Mouse (Mus musculus) hindbrain, embryonic 13.5 days (tissue): ENCODE data around the gene Grip1. TPM values are rescaled to one million over a fixed set of nuclear protein-coding genes. Genes with fewer than 3 reads are reported as not detected.

Experiments used
- ATAC-seq: fragments of 200-750 bp; cut with Nextera tagmentation; 2 replicates; pipeline ENCODE4 v1.8.0; 2017; ENCODE audit warnings: moderate TSS enrichment; ENCODE audit not compliant: low FRiP score
- H3K27ac ChIP-seq: fragments of 300-500 bp; sonication (generic); 2 replicates; pipeline ENCODE4 v1.5.1; 2015; ENCODE audit warnings: inconsistent platforms, mild to moderate bottlenecking, moderate library complexity
- H3K27me3 ChIP-seq: fragments of 300-500 bp; sonication (generic); 2 replicates; pipeline ENCODE4 v1.6.1; 2015; ENCODE audit warnings: mild to moderate bottlenecking, inconsistent platforms
- H3K36me3 ChIP-seq: fragments of 300-500 bp; sonication (generic); 2 replicates; pipeline ENCODE4 v1.6.1; 2015; ENCODE audit warnings: mild to moderate bottlenecking, inconsistent platforms
- H3K4me1 ChIP-seq: fragments of 300-500 bp; sonication (generic); replicated peaks from 2 replicates; pipeline ENCODE4 v1.6.1; 2015; ENCODE audit warnings: inconsistent platforms
- H3K4me2 ChIP-seq: fragments of 300-500 bp; sonication (generic); 2 replicates; pipeline ENCODE4 v1.6.1; 2015; ENCODE audit warnings: inconsistent platforms, mild to moderate bottlenecking, moderate library complexity
- H3K4me3 ChIP-seq: fragments of 300-500 bp; sonication (generic); 2 replicates; pipeline ENCODE4 v1.5.1; 2015; ENCODE audit warnings: mild to moderate bottlenecking, inconsistent platforms
- H3K9ac ChIP-seq: fragments of 300-500 bp; sonication (generic); 2 replicates; pipeline ENCODE4 v1.6.1; 2015; ENCODE audit warnings: mild to moderate bottlenecking, inconsistent platforms
- H3K9me3 ChIP-seq: fragments of 300-500 bp; sonication (generic); 2 replicates; pipeline ENCODE4 v1.6.1; 2016; ENCODE audit warnings: inconsistent platforms
- WGBS: fragments of 180-500 bp; shearing (Covaris S2); methylation state at CpG from one replicate; pipeline ENCODE4 v1.1.7; 2015; 5-methylcytosine and 5-hydroxymethylcytosine counted together
- polyA plus RNA-seq: library from polyadenylated mRNA; unstranded; fragments of >200 nt; fragmentation: Nextera tagmentation; extraction: Ambion mirVana; gene quantifications from 2 replicates; pipeline ENCODE4 v1.2.1, GENCODE M21; 2015

Grip1 gene
- polyA plus RNA-seq, 1 experiment from 2014 or later: 17.7 TPM

GRCm38 (mm10) chr10:119641011-119641410 lies 187.4 kb downstream of the Grip1 start:
- no peak for ATAC-seq
- no peaks in the 10 kb centered on the region for H3K27me3 ChIP-seq
- no peak overlapping the region for H3K9ac ChIP-seq
- H3K4me3 ChIP-seq: no peak overlapping the region
- no peak overlapping the region for H3K27ac ChIP-seq
- no peaks in the 10 kb centered on the region for H3K9me3 ChIP-seq
- peak overlapping the region; percentile 22; the same call in 1 of the 2 replicates for H3K4me2 ChIP-seq
- H3K4me1 ChIP-seq: peaks cover 29% of the 10 kb centered on the region
- H3K36me3 ChIP-seq: no peaks in the 10 kb centered on the region
- WGBS: 48% methylated on average over 12 of the region's 12 CpGs

DNA sequence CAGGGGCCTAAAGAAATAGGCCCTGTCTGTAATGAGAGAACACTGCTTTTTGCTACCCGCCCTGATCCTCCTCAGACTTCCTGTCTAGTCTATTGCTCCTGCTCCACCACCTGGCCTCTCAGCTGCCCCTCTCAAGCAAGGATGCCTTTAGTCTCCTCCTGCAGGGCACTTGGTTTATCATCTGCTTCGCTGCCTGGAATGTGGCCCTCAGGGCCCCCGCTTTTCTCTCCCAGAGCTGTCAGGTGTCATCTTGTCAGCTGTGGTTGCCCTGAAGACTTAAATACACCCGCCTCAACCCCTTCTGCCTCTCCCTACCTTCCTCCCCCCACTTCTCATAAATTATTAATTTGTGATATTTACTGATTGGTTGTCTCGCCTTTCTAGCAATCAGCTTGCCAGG lies 190.7 kb downstream of the Grip1 start:
- H3K36me3 ChIP-seq: no peaks in the 10 kb centered on the region
- H3K9ac ChIP-seq: peak overlapping the region; percentile 6
- H3K27ac ChIP-seq: no peak overlapping the region
- H3K9me3 ChIP-seq: no peaks in the 10 kb centered on the region
- no peak overlapping the region for H3K4me2 ChIP-seq
- WGBS: 48% methylated on average over 5 of the region's 5 CpGs
- H3K27me3 ChIP-seq: no peaks in the 10 kb centered on the region
- no peak overlapping the region for H3K4me3 ChIP-seq
- peaks cover 29% of the 10 kb centered on the region for H3K4me1 ChIP-seq
- ATAC-seq: no peak

- no peak overlapping the region for H3K4me3 ChIP-seq
- no peak overlapping the region for H3K27ac ChIP-seq
- no peaks in the 10 kb centered on the region for H3K36me3 ChIP-seq
- ATAC-seq: peak; percentile 61
- H3K9ac ChIP-seq: no peak overlapping the region
- H3K9me3 ChIP-seq: no peaks in the 10 kb centered on the region
- no peaks in the 10 kb centered on the region for H3K27me3 ChIP-seq
- peaks cover 18% of the 10 kb centered on the region for H3K4me1 ChIP-seq
- no peak overlapping the region for H3K4me2 ChIP-seq
- 60% methylated on average over 29 of the region's 29 CpGs for WGBS
Observed at GRCm38 (mm10) chr10:119646500-119647439, 193.1 kb downstream of the Grip1 start.

DNA sequence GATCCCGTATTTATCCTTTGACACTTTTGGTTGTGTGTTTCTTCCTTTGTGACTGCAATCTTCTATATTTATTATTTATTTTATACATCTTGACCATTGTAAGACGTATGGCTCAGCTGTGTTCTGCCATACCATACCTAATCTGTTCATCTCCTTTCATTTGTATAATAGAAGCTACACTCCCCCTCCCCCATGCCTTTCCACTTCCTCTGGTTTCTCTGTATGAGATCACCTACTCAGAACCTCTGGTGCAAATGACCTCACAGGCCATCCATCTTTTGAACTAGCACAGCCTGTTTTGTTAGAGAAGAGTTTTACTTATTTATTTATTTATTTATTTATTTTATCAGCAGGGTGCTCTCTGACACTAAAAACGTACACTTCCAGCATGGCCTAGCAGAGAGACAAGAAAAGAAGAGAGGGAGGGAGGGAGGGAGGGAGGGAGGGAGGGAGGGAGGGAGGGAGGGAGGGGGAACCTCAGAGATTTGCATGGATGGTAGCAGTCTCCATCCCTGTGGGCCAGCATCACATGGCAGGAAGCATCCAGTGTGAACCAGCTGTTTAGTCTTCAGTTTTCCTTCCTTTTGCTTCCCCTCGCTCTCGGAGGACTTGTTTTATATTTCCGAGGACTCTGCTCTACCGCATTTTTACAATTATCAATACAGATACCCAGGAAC lies 207.2 kb downstream of the Grip1 start:
- Histone ChIP-seq H3K4me3 (no peak overlapping the region), H3K9ac (no peak overlapping the region), H3K4me2 (no peak overlapping the region), H3K4me1 (peaks cover 13% of the 10 kb centered on the region; the same call in 1 of the 2 replicates), H3K9me3 (peaks cover 10% of the 10 kb centered on the region; the same call in 1 of the 2 replicates), H3K27ac (no peak overlapping the region), H3K27me3 (no peaks in the 10 kb centered on the region), H3K36me3 (0 out of 2 replicates have a peak, but pooled peaks cover 6% of the 10 kb centered on the region)
- no peak; the same call in 1 of the 2 replicates for ATAC-seq
- 55% methylated on average over 7 of the region's 7 CpGs for WGBS

GRCm38 (mm10) chr10:119663586-119663985 lies 210.0 kb downstream of the Grip1 start:
- Histone ChIP-seq H3K9me3 (no peaks in the 10 kb centered on the region), H3K27me3 (no peaks in the 10 kb centered on the region), H3K4me3 (no peak overlapping the region), H3K27ac (no peak overlapping the region), H3K9ac (no peak overlapping the region), H3K36me3 (no peaks in the 10 kb centered on the region), H3K4me2 (no peak overlapping the region), H3K4me1 (peaks cover 16% of the 10 kb centered on the region; the same call in 1 of the 2 replicates)
- no peak for ATAC-seq
- 73% methylated on average over 9 of the region's 9 CpGs for WGBS

DNA sequence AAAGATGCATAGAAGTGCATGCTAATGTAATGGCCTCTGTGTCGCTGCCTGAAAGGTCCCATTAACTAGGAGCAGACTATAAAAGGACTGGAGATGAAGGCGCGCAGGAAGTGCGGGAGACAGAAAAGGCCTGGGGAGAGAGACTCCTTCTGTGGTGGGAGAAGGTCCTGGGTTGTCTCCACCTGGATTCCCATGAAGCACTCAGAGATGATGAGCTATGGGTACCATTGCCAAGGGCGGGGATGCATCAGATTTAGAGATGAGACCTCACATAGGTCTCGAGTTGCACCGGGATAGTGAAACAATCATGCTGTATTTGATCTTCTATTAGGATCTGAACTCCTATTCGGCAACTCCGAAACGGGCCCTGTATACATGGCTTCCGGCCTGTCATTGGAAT lies 212.8 kb downstream of the Grip1 start:
- no peaks in the 10 kb centered on the region for H3K36me3 ChIP-seq
- 78% methylated on average over 11 of the region's 11 CpGs for WGBS
- ATAC-seq: no peak
- no peaks in the 10 kb centered on the region for H3K27me3 ChIP-seq
- no peak overlapping the region for H3K9ac ChIP-seq
- H3K4me2 ChIP-seq: no peak overlapping the region
- H3K27ac ChIP-seq: no peak overlapping the region
- no peaks in the 10 kb centered on the region for H3K9me3 ChIP-seq
- H3K4me3 ChIP-seq: no peak overlapping the region
- peaks cover 11% of the 10 kb centered on the region; the same call in 1 of the 2 replicates for H3K4me1 ChIP-seq

- Histone ChIP-seq H3K27me3 (no peaks in the 10 kb centered on the region), H3K9ac (no peak overlapping the region), H3K36me3 (no peaks in the 10 kb centered on the region), H3K4me2 (no peak overlapping the region), H3K4me1 (peaks cover 8% of the 10 kb centered on the region; the same call in 1 of the 2 replicates), H3K27ac (no peak overlapping the region), H3K9me3 (no peaks in the 10 kb centered on the region), H3K4me3 (no peak overlapping the region)
- WGBS: 44% methylated on average over 7 of the region's 7 CpGs
- ATAC-seq: no peak
Observed at GRCm38 (mm10) chr10:119670456-119670855, 216.8 kb downstream of the Grip1 start.

GRCm38 (mm10) chr10:119684377-119684826 lies 230.8 kb downstream of the Grip1 start:
- Histone ChIP-seq H3K9me3 (no peaks in the 10 kb centered on the region), H3K27ac (peak overlapping the region; percentile 53), H3K9ac (no peak overlapping the region), H3K4me2 (no peak overlapping the region), H3K4me3 (no peak overlapping the region), H3K27me3 (no peaks in the 10 kb centered on the region), H3K4me1 (peaks cover 40% of the 10 kb centered on the region), H3K36me3 (no peaks in the 10 kb centered on the region)
- 15% methylated on average over 3 of the region's 3 CpGs for WGBS
- ATAC-seq: peak; percentile 71

DNA sequence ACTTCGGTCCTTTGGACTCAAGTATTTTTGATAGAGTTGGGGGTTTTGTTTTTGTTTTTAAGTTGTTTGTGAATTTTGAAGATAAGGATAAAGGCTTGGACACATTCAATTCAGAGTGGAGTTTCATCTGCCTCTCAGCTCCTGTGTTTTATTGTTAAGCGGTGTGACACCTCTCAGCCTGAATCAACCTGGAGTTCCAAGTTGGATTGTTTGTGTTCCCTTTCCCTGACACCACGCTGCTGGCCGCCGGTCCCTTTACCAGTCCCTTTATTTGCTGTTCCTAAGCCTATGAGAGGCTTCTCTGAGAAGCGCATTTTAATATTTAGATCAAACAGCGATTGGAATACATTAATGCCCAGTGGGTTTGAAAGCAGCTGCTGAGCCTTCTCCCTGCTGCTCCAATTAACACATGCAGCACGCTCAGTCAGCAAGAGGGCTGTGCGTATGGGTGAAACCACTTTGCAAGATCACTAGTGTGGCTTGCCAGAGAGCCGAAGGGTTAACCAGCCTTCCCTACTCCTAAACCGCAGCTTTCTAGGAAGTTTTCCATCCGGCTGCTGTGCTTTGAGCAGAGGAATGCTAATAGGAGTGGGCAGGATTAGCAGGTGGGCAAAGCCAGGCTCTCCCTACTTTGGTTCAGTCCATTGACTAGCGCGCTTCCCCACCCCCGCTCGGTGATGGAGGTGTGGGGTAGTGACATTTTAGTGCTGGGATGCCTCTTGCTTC lies 237.9 kb downstream of the Grip1 start:
- H3K4me2 ChIP-seq: peak overlapping the region; percentile 84
- H3K9me3 ChIP-seq: no peaks in the 10 kb centered on the region
- peak overlapping the region; percentile 53 for H3K4me3 ChIP-seq
- peak overlapping the region; percentile 75 for H3K9ac ChIP-seq
- peaks cover 60% of the 10 kb centered on the region for H3K4me1 ChIP-seq
- no peaks in the 10 kb centered on the region for H3K27me3 ChIP-seq
- WGBS: under 1% methylated on average over 16 of the region's 16 CpGs
- H3K36me3 ChIP-seq: no peaks in the 10 kb centered on the region
- H3K27ac ChIP-seq: peak overlapping the region; percentile 83
- ATAC-seq: peak; percentile 81

- WGBS: 2% methylated on average over 26 of the region's 26 CpGs
- Histone ChIP-seq H3K9ac (peak overlapping the region; percentile 75), H3K27ac (peak overlapping the region; percentile 83), H3K36me3 (no peaks in the 10 kb centered on the region), H3K27me3 (no peaks in the 10 kb centered on the region), H3K9me3 (no peaks in the 10 kb centered on the region), H3K4me2 (peak overlapping the region; percentile 84), H3K4me1 (peaks cover 59% of the 10 kb centered on the region), H3K4me3 (peak overlapping the region; percentile 53)
- peak; percentile 59 for ATAC-seq
Observed at GRCm38 (mm10) chr10:119692284-119692890, 238.8 kb downstream of the Grip1 start.

DNA sequence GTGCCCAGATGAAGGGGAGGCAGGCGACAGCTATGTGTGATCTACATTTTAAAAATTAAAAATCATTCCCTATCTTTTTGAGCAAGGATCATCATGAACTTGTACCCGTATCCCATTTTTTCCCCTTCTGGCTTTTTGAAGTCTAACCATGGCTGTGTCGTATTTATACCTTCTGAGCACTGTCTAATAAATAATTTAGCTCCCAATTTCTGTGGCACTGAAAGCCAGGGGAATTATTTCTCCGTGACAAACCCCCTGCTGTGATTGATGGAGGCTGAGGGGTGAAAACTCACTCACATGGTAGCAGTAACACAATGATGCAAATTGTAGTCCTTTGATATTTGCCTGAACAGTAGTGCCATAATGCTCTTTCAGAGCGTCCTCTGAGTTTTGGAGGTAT lies 239.8 kb downstream of the Grip1 start:
- Histone ChIP-seq H3K4me3 (peak overlapping the region; percentile 53), H3K27me3 (no peaks in the 10 kb centered on the region), H3K4me2 (peak overlapping the region; percentile 84), H3K4me1 (peaks cover 51% of the 10 kb centered on the region), H3K36me3 (no peaks in the 10 kb centered on the region), H3K9me3 (no peaks in the 10 kb centered on the region), H3K27ac (no peak overlapping the region), H3K9ac (peak overlapping the region; percentile 75; the same call in 1 of the 2 replicates)
- no peak for ATAC-seq
- 24% methylated on average over 5 of the region's 5 CpGs for WGBS
